Mouse (Mus musculus) induced T-regulatory cell, adult 2 months (primary cell): ENCODE measurements at regions not wholly inside any gene's neighbourhood (a gene's known extent, or its start where the extent isn't known, plus 50 kb on each side); places are given as distances from the start of the nearest gene placed in this dataset.

Source experiments
- DNase-seq: peaks from one replicate; pipeline ENCODE4 v3.0.0-alpha.2; 2012; ENCODE audit warnings: low read depth

GRCm38 (mm10) chr14:105417458-105417960 is 159.1 kb downstream of the Ndfip2 start:
- no peak for DNase-seq

- DNase-seq: no peak
Measured at GRCm38 (mm10) chr14:105416964-105417363, 158.6 kb downstream of the Ndfip2 start.

- no peak for DNase-seq
Measured at GRCm38 (mm10) chr14:105404662-105405061, 146.3 kb downstream of the Ndfip2 start.

GRCm38 (mm10) chr14:105404241-105404640 is 145.9 kb downstream of the Ndfip2 start:
- no peak for DNase-seq

- no peak for DNase-seq
Measured at GRCm38 (mm10) chr14:105403256-105403655, 144.9 kb downstream of the Ndfip2 start.

- DNase-seq: no peak
Measured at GRCm38 (mm10) chr14:105402556-105402955, 144.2 kb downstream of the Ndfip2 start.

GRCm38 (mm10) chr14:105397467-105397866 is 139.1 kb downstream of the Ndfip2 start:
- peak; percentile 38 for DNase-seq

GRCm38 (mm10) chr14:105392079-105392813 is 133.9 kb downstream of the Ndfip2 start:
- DNase-seq: no peak

GRCm38 (mm10) chr14:105391430-105391829 is 133.1 kb downstream of the Ndfip2 start:
- no peak for DNase-seq

- no peak for DNase-seq
Measured at GRCm38 (mm10) chr14:105385119-105385518, 126.7 kb downstream of the Ndfip2 start.

GRCm38 (mm10) chr14:105383382-105383781 is 125.0 kb downstream of the Ndfip2 start:
- DNase-seq: no peak

GRCm38 (mm10) chr14:105380101-105380500 is 121.7 kb downstream of the Ndfip2 start:
- DNase-seq: no peak

- no peak for DNase-seq
Measured at GRCm38 (mm10) chr14:105377770-105378169, 119.4 kb downstream of the Ndfip2 start.

GRCm38 (mm10) chr14:105377035-105377621 is 118.8 kb downstream of the Ndfip2 start:
- no peak for DNase-seq

- DNase-seq: no peak
Measured at GRCm38 (mm10) chr14:105369637-105370435, 111.5 kb downstream of the Ndfip2 start.

- no peak for DNase-seq
Measured at GRCm38 (mm10) chr14:105360530-105360929, 102.2 kb downstream of the Ndfip2 start.

GRCm38 (mm10) chr14:105359829-105360228 is 101.5 kb downstream of the Ndfip2 start:
- no peak for DNase-seq
